ENCODE assay signal across 32 mouse cellular contexts in the genomic region with DNA sequence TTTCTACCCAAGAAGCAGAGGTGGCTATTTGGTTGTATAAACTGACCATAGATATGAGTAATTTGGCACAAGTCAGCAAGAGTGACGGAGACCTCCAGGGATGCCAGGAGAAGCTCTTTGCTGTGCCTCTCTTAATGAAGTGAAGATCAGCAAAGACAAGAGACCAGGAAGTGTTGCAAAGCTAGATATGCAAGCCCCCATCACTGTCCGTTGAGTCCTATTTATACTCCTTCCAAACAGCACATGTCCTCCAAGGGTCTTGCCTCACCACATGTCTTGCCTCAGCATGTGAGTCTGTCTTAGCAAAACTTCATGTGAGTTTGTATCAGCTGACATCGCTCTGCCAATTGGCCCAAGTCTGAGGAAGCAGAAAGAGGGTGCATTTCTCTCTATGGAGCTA. TPM values are rescaled to one million over a fixed set of nuclear protein-coding genes. Genes with fewer than 3 reads are reported as not detected.
"Had no signal": no experiment of that assay in that cellular context is flagged by ENCODE, and none has a peak within 500 bp of the region (broad histone marks: within the 10 kb centered on the region; RNA-seq: fewer than 3 reads in every experiment).

No protein-coding gene starts in this region.

- H3K27ac ChIP-seq: layer of hippocampus, adult 2 months; left cerebral cortex, adult 2 months; liver, embryonic 14.5 days; stomach, postnatal 0 days had no signal

- H3K9ac ChIP-seq: liver, embryonic 14.5 days; liver, postnatal 0 days; lung, embryonic 14.5 days had no signal

- ATAC-seq: inflammation-experienced regulatory T-cells, adult 6 months; intestine, embryonic 16.5 days; liver, postnatal 0 days had no signal

- H3K4me2 ChIP-seq: lung, embryonic 14.5 days; midbrain, embryonic 11.5 days had no signal

- H3K4me3 ChIP-seq: layer of hippocampus, adult 2 months; left cerebral cortex, adult 2 months had no signal

- DNase-seq: kidney, adult 18-20 months; kidney, adult 9 months; kidney, postnatal 14 days; kidney, postnatal 4 days; liver, postnatal 0 days; lung, embryonic 14.5 days; midbrain, embryonic 14.5 days; right cerebral cortex, adult 18-20 months; right cerebral cortex, postnatal 14 days; right cerebral cortex, postnatal 4 days; thymus, adult 2 months; thymus, postnatal 14 days; thymus, postnatal 4 days had no signal

RNA-seq across cellular contexts. Expression of gene Olfr1423, which starts 15.8 kb away (rescaled TPM):
- total RNA-seq: layer of hippocampus, adult 2 months; layer of hippocampus, postnatal 10 days; left cerebral cortex, adult 2 months; left cerebral cortex, postnatal 10 days; left cerebral cortex, postnatal 36 days; liver, adult 2 months; megakaryocyte-erythroid progenitor cell, adult 5-6 weeks; midbrain, postnatal 0 days had no signal
- polyA plus RNA-seq: intestine, embryonic 16.5 days; kidney, embryonic 16.5 days; limb, embryonic 11.5 days; limb, embryonic 14.5 days; liver, adult 2 months; liver, embryonic 14.5 days; liver, postnatal 0 days; lung, embryonic 14.5 days; midbrain, embryonic 14.5 days; midbrain, postnatal 0 days; neural tube, embryonic 11.5 days; neural tube, embryonic 14.5 days; stomach, embryonic 14.5 days; stomach, postnatal 0 days; thymus, adult 2 months had no signal

RNA-seq across cellular contexts. Expression of gene Olfr1424, which starts 37.1 kb away (rescaled TPM):
- total RNA-seq: layer of hippocampus, adult 2 months; layer of hippocampus, postnatal 10 days; left cerebral cortex, adult 2 months; left cerebral cortex, postnatal 10 days; left cerebral cortex, postnatal 36 days; liver, adult 2 months; megakaryocyte-erythroid progenitor cell, adult 5-6 weeks; midbrain, postnatal 0 days had no signal
- polyA plus RNA-seq: inflammation-experienced regulatory T-cells, adult 6 months; intestine, embryonic 16.5 days; kidney, embryonic 16.5 days; limb, embryonic 11.5 days; limb, embryonic 14.5 days; liver, adult 2 months; liver, embryonic 14.5 days; liver, postnatal 0 days; lung, embryonic 14.5 days; midbrain, embryonic 11.5 days; midbrain, embryonic 14.5 days; midbrain, postnatal 0 days; neural tube, embryonic 11.5 days; neural tube, embryonic 14.5 days; stomach, embryonic 14.5 days; stomach, postnatal 0 days; thymus, adult 2 months had no signal

RNA-seq across cellular contexts. Expression of gene Olfr1425, which starts 52.2 kb away (rescaled TPM):
- total RNA-seq: layer of hippocampus, adult 2 months; layer of hippocampus, postnatal 10 days; left cerebral cortex, adult 2 months; left cerebral cortex, postnatal 10 days; left cerebral cortex, postnatal 36 days; liver, adult 2 months; megakaryocyte-erythroid progenitor cell, adult 5-6 weeks; midbrain, postnatal 0 days had no signal
- polyA plus RNA-seq: inflammation-experienced regulatory T-cells, adult 6 months; intestine, embryonic 16.5 days; kidney, embryonic 16.5 days; limb, embryonic 11.5 days; limb, embryonic 14.5 days; liver, adult 2 months; liver, embryonic 14.5 days; liver, postnatal 0 days; lung, embryonic 14.5 days; midbrain, embryonic 11.5 days; midbrain, embryonic 14.5 days; midbrain, postnatal 0 days; neural tube, embryonic 11.5 days; neural tube, embryonic 14.5 days; stomach, embryonic 14.5 days; stomach, postnatal 0 days; thymus, adult 2 months had no signal
